9 mouse cellular contexts compared by ENCODE assay signal in the genomic region with DNA sequence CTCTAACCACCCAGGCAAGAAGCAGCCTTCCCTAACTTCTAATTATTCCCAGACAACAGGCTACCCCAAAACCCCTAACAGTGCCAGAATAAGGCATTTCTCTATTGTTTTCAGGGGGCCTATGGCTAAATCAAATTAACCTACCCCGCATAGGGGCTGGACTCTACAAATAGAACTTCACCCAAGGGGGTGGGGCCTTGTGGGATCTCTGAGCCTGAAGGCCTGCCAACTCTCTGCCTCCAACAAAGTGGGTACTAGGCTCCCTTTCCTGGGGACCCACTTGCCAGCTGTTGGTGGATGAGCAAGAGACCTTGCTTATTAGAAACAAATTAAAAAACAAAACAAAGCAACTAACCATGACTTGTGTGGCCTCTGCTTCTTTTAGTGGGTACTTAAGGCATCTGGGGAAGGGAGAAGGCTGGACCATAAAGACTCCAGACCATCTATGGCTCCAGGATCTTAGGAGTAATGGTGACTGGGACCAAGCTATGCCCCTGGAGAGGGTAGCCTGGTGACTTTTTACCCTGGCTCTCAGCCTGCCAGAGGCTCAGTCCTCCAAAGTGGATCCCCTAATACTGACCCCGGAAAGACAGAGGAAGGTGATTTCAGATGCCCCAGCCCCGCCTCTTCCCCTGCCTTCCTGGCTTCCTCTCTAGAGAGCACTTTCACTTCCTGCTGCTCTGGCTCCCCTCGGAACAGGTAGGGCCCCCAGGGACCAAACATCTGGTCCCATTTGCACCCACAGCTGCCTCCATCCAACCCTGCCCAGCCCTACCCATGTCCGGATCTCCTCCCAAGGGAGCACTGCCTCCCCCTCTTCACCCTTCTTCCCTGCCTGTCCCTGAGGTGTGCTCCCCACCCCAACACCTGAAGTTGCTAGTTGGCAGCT. TPM values are rescaled to one million over a fixed set of nuclear protein-coding genes. Genes with fewer than 3 reads are reported as not detected.
DNase-seq lines count a peak whose midpoint lies in the region; ATAC-seq lines count a peak whose summit lies in the region.
"Had no signal": no experiment of that assay in that cellular context is flagged by ENCODE, and none has a peak within 500 bp of the region (broad histone marks: within the 10 kb centered on the region; RNA-seq: fewer than 3 reads in every experiment).

Gene Rinl, plus strand, starts transcription at position 663 of the 889 bp plus-strand sequence.

- H3K9me3 ChIP-seq in midbrain, embryonic 13.5 days, result no peaks in the 10 kb centered on the region
- H3K9me3 ChIP-seq in midbrain, embryonic 10.5 days (replicated peaks), result no peaks in the 10 kb centered on the region
- no peaks in the 10 kb centered on the region for H3K9me3 ChIP-seq in limb, embryonic 10.5 days (replicated peaks)

- no peaks in the 10 kb centered on the region for H3K4me1 ChIP-seq in midbrain, embryonic 13.5 days (replicated peaks)
- peaks cover 19% of the 10 kb centered on the region for H3K4me1 ChIP-seq in midbrain, embryonic 10.5 days
- peaks cover 51% of the 10 kb centered on the region for H3K4me1 ChIP-seq in limb, embryonic 10.5 days

- intact Hi-C loops in left cerebral cortex, postnatal 4 days (cut with DNase I), result loop anchor here (10.0 kb wide), 1 partner anchor 64 kb away; no protein-coding TSS in a partner anchor

- H3K36me3 ChIP-seq in midbrain, embryonic 13.5 days, result peaks cover 43% of the 10 kb centered on the region
- H3K36me3 ChIP-seq in midbrain, embryonic 10.5 days, result peaks cover 24% of the 10 kb centered on the region
- H3K36me3 ChIP-seq in limb, embryonic 10.5 days, result peaks cover 34% of the 10 kb centered on the region

- no peak within 1 kb of the TSS for H3K4me3 ChIP-seq in midbrain, embryonic 13.5 days (replicated peaks)
- no peak within 1 kb of the TSS for H3K4me3 ChIP-seq in midbrain, embryonic 10.5 days
- H3K4me3 ChIP-seq in limb, embryonic 10.5 days, result no peak within 1 kb of the TSS; the same call in 1 of the 2 replicates
- H3K4me3 ChIP-seq: erythroblast, embryonic 14.5 days had no signal

- DNase-seq in midbrain, embryonic 10.5 days (ENCODE audit: low spot score), result no peak
- DNase-seq in limb, embryonic 10.5 days (ENCODE audit: low spot score), result no peak
- peak; percentile 42 to 80 for DNase-seq in natural killer cell, adult 2 months (ENCODE audit: low spot score in 2 of 2)
- DNase-seq in right cerebral cortex, postnatal 14 days, result no peak
- no peak for DNase-seq in embryo, embryonic 9.5 days (ENCODE audit: extremely low spot score)
- DNase-seq in layer of hippocampus, adult 18-20 months (ENCODE audit: low spot score in 2 of 2), result no peak
- DNase-seq in left cerebral cortex, postnatal 4 days, result no peak

- ATAC-seq in midbrain, embryonic 13.5 days, result no peak

- 88% methylated on average over 5 of the region's 5 CpGs for WGBS in midbrain, embryonic 13.5 days
- 79% methylated on average over 5 of the region's 5 CpGs for WGBS in midbrain, embryonic 10.5 days
- WGBS in limb, embryonic 10.5 days, result 64% methylated on average over 5 of the region's 5 CpGs

- H3K27ac ChIP-seq in midbrain, embryonic 13.5 days, result no peak within 1 kb of the TSS
- H3K27ac ChIP-seq in midbrain, embryonic 10.5 days (replicated peaks), result no peak within 1 kb of the TSS
- peak within 1 kb of the TSS; percentile 75 for H3K27ac ChIP-seq in limb, embryonic 10.5 days

- 0 out of 2 replicates have a peak within 1 kb of the TSS, but pooled peaks have one; percentile 6 for H3K9ac ChIP-seq in midbrain, embryonic 13.5 days (replicated peaks)

- H3K27me3 ChIP-seq in midbrain, embryonic 13.5 days, result no peaks in the 10 kb centered on the region
- no peaks in the 10 kb centered on the region for H3K27me3 ChIP-seq in midbrain, embryonic 10.5 days (ENCODE audit: low read depth, poor library complexity, severe bottlenecking)
- no peaks in the 10 kb centered on the region for H3K27me3 ChIP-seq in limb, embryonic 10.5 days (ENCODE audit: low read depth, poor library complexity, severe bottlenecking)

- no peak within 1 kb of the TSS for H3K4me2 ChIP-seq in midbrain, embryonic 13.5 days (replicated peaks)

RNA-seq across cellular contexts. Expression of gene Rinl, which starts in this region (rescaled TPM):
- 1.9 and 2.3 TPM in 2 replicates for polyA plus RNA-seq in midbrain, embryonic 13.5 days (2015; fragmentation: Nextera tagmentation; extraction: Ambion mirVana)
- polyA plus RNA-seq in midbrain, embryonic 10.5 days (2016; fragmentation: Nextera tagmentation; extraction: Ambion mirVana), result 3.5 and 4.0 TPM in 2 replicates
- 2.7 and 3.0 TPM in 2 replicates for polyA plus RNA-seq in limb, embryonic 10.5 days (2016; fragmentation: Nextera tagmentation; extraction: Ambion mirVana)
- 1 to 10 TPM; 2.4 to 3.0 TPM for total RNA-seq in layer of hippocampus, adult 18-20 months (2021)
- 1 to 10 TPM; 1.5 to 1.6 TPM for total RNA-seq in left cerebral cortex, postnatal 4 days (2021)

Comparison
In these comparisons a context has a peak if more than half of its experiments do, and no peak if none do; other contexts are left out.
1. DNase-seq: peak in natural killer cell, adult 2 months (2 of 2); none in midbrain, embryonic 10.5 days (single experiment), limb, embryonic 10.5 days (single experiment), right cerebral cortex, postnatal 14 days (single experiment), embryo, embryonic 9.5 days (single experiment), layer of hippocampus, adult 18-20 months (0 of 2) and left cerebral cortex, postnatal 4 days (single experiment).